21 mouse cellular contexts compared by ENCODE assay signal in the genomic region with DNA sequence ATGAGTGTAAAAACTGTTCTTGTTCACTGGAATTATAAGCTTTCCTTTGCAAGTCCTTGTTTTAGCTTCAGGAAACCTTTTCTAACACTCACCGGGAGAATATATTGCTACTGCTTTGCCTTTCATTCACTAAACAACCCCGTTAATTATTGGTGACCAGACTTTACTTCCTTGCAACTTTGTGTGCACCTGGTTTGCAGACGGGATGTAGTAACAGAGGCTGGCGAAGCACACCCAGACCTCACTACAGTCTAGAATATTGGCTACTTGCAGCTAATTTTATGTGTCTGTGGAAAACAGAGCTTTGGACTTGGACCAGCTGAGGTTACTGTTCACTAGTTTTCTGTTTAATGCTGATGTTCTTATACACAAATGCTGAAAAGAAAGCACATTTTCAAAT.
DNase-seq lines count a peak whose midpoint lies in the region; ATAC-seq and TF ChIP-seq lines count a peak whose summit lies in the region.
"Had no signal": no experiment of that assay in that cellular context is flagged by ENCODE, and none has a peak within 500 bp of the region (broad histone marks: within the 10 kb centered on the region; RNA-seq: fewer than 3 reads in every experiment).

No protein-coding gene starts in this region.

- H3K4me3 ChIP-seq in limb, embryonic 10.5 days: no peak overlapping the region
- no peak overlapping the region for H3K4me3 ChIP-seq in limb, embryonic 12.5 days (replicated peaks)
- H3K4me3 ChIP-seq in limb, embryonic 14.5 days (replicated peaks; ENCODE audit: low read length): no peak overlapping the region
- H3K4me3 ChIP-seq in liver, embryonic 11.5 days (ENCODE audit: low read depth, low read length): no peak overlapping the region
- H3K4me3 ChIP-seq in heart, embryonic 12.5 days: no peak overlapping the region
- H3K4me3 ChIP-seq: embryonic facial prominence, embryonic 10.5 days; embryonic facial prominence, embryonic 12.5 days; forebrain, embryonic 13.5 days; forebrain, embryonic 15.5 days had no signal

- peak; percentile 3 for DNase-seq in kidney, postnatal 14 days
- DNase-seq in kidney, postnatal 4 days: no peak
- DNase-seq in limb, embryonic 10.5 days (ENCODE audit: low spot score): no peak
- DNase-seq in limb, embryonic 14.5 days (ENCODE audit: low spot score): peak; percentile 21
- no peak for DNase-seq in liver, embryonic 11.5 days (ENCODE audit: low spot score)
- no peak for DNase-seq in left cerebral cortex, adult 8-10 months (ENCODE audit: low spot score in 2 of 2)
- DNase-seq: adrenal gland, adult 2 months; adrenal gland, postnatal 10 days; adrenal gland, postnatal 25 days; cerebellum, adult 11 months; cerebellum, adult 18-20 months; cerebellum, adult 8-10 months; cerebellum, adult 9-11 months; cerebellum, postnatal 14 days; cerebellum, postnatal 36 days had no signal

- no peaks in the 10 kb centered on the region for H3K27me3 ChIP-seq in limb, embryonic 10.5 days (ENCODE audit: low read depth, poor library complexity, severe bottlenecking)
- no peaks in the 10 kb centered on the region for H3K27me3 ChIP-seq in limb, embryonic 12.5 days
- H3K27me3 ChIP-seq in limb, embryonic 14.5 days (ENCODE audit: control insufficient read depth, insufficient read depth, low read length): no peaks in the 10 kb centered on the region
- no peaks in the 10 kb centered on the region for H3K27me3 ChIP-seq in liver, embryonic 11.5 days (replicated peaks; ENCODE audit: control insufficient read depth, insufficient read depth, low read length)
- H3K27me3 ChIP-seq in heart, embryonic 12.5 days (replicated peaks): no peaks in the 10 kb centered on the region
- H3K27me3 ChIP-seq: embryonic facial prominence, embryonic 12.5 days; forebrain, embryonic 13.5 days; forebrain, embryonic 15.5 days had no signal

- ATAC-seq in limb, embryonic 12.5 days (ENCODE audit: insufficient number of reproducible peaks, insufficient read depth, low FRiP score, low TSS enrichment, low read depth): peak; percentile 63; the same call in 1 of the 2 replicates
- no peak for ATAC-seq in limb, embryonic 14.5 days (ENCODE audit: low FRiP score, low read depth)
- no peak for ATAC-seq in liver, embryonic 11.5 days (replicated peaks; ENCODE audit: low FRiP score)
- no peak for ATAC-seq in heart, embryonic 12.5 days (ENCODE audit: insufficient number of reproducible peaks, low FRiP score)
- ATAC-seq: forebrain, embryonic 13.5 days; forebrain, embryonic 15.5 days had no signal

- H3K27ac ChIP-seq in limb, embryonic 10.5 days: peak overlapping the region; percentile 72
- H3K27ac ChIP-seq in limb, embryonic 12.5 days: peak overlapping the region; percentile 42; the same call in 1 of the 2 replicates
- H3K27ac ChIP-seq in limb, embryonic 14.5 days (replicated peaks; ENCODE audit: low read depth, low read length): no peak overlapping the region
- H3K27ac ChIP-seq in liver, embryonic 11.5 days (ENCODE audit: low read depth, low read length): no peak overlapping the region
- no peak overlapping the region for H3K27ac ChIP-seq in heart, embryonic 12.5 days (ENCODE audit: poor library complexity, severe bottlenecking)
- H3K27ac ChIP-seq: embryonic facial prominence, embryonic 10.5 days; embryonic facial prominence, embryonic 12.5 days; forebrain, embryonic 13.5 days; forebrain, embryonic 15.5 days had no signal

- H3K9me3 ChIP-seq in limb, embryonic 10.5 days (replicated peaks): no peaks in the 10 kb centered on the region
- no peaks in the 10 kb centered on the region for H3K9me3 ChIP-seq in limb, embryonic 12.5 days
- no peaks in the 10 kb centered on the region for H3K9me3 ChIP-seq in limb, embryonic 14.5 days (ENCODE audit: control insufficient read depth, low read length)
- no peaks in the 10 kb centered on the region for H3K9me3 ChIP-seq in liver, embryonic 11.5 days (ENCODE audit: control insufficient read depth, low read length)
- H3K9me3 ChIP-seq in heart, embryonic 12.5 days (replicated peaks): no peaks in the 10 kb centered on the region
- H3K9me3 ChIP-seq: embryonic facial prominence, embryonic 10.5 days; embryonic facial prominence, embryonic 12.5 days; forebrain, embryonic 13.5 days; forebrain, embryonic 15.5 days had no signal

- H3K4me2 ChIP-seq in limb, embryonic 12.5 days: no peak overlapping the region
- H3K4me2 ChIP-seq in limb, embryonic 14.5 days (replicated peaks; ENCODE audit: low read depth, low read length, severe bottlenecking): no peak overlapping the region
- no peak overlapping the region for H3K4me2 ChIP-seq in liver, embryonic 11.5 days
- H3K4me2 ChIP-seq in heart, embryonic 12.5 days: no peak overlapping the region
- H3K4me2 ChIP-seq: embryonic facial prominence, embryonic 12.5 days; forebrain, embryonic 13.5 days; forebrain, embryonic 15.5 days had no signal

- no peak overlapping the region for H3K9ac ChIP-seq in limb, embryonic 12.5 days (replicated peaks)
- no peak overlapping the region for H3K9ac ChIP-seq in limb, embryonic 14.5 days (ENCODE audit: low read depth, low read length, severe bottlenecking)
- H3K9ac ChIP-seq in liver, embryonic 11.5 days (ENCODE audit: low read depth, low read length): no peak overlapping the region
- H3K9ac ChIP-seq in heart, embryonic 12.5 days: no peak overlapping the region
- H3K9ac ChIP-seq: embryonic facial prominence, embryonic 12.5 days; forebrain, embryonic 13.5 days; forebrain, embryonic 15.5 days had no signal

- H3K36me3 ChIP-seq in limb, embryonic 10.5 days: no peaks in the 10 kb centered on the region
- no peaks in the 10 kb centered on the region for H3K36me3 ChIP-seq in limb, embryonic 12.5 days
- no peaks in the 10 kb centered on the region for H3K36me3 ChIP-seq in limb, embryonic 14.5 days (ENCODE audit: control insufficient read depth, insufficient read depth, low read length)
- no peaks in the 10 kb centered on the region for H3K36me3 ChIP-seq in liver, embryonic 11.5 days (ENCODE audit: control insufficient read depth, insufficient read depth, low read length)
- no peaks in the 10 kb centered on the region for H3K36me3 ChIP-seq in heart, embryonic 12.5 days
- H3K36me3 ChIP-seq: embryonic facial prominence, embryonic 10.5 days; embryonic facial prominence, embryonic 12.5 days; forebrain, embryonic 15.5 days had no signal

- WGBS in limb, embryonic 10.5 days: 30% methylated on average over 4 of the region's 4 CpGs
- 18% methylated on average over 4 of the region's 4 CpGs for WGBS in limb, embryonic 12.5 days
- WGBS in limb, embryonic 14.5 days: 21% methylated on average over 4 of the region's 4 CpGs
- WGBS in liver, embryonic 11.5 days: 78% methylated on average over 4 of the region's 4 CpGs
- 82% methylated on average over 4 of the region's 4 CpGs for WGBS in heart, embryonic 12.5 days

- TF ChIP-seq POLR2A in limb, embryonic 14.5 days (IDR thresholded peaks at IDR 0.05; ENCODE audit: borderline replicate concordance, extremely low read depth, insufficient read depth, insufficient read length): no peak

- H3K4me1 ChIP-seq in limb, embryonic 10.5 days: peaks cover 20% of the 10 kb centered on the region
- peaks cover 3% of the 10 kb centered on the region; the same call in 1 of the 2 replicates for H3K4me1 ChIP-seq in limb, embryonic 12.5 days (replicated peaks)
- H3K4me1 ChIP-seq in limb, embryonic 14.5 days (ENCODE audit: control insufficient read depth, insufficient read depth, low read length): no peaks in the 10 kb centered on the region
- no peaks in the 10 kb centered on the region for H3K4me1 ChIP-seq in liver, embryonic 11.5 days (replicated peaks; ENCODE audit: control insufficient read depth, insufficient read depth, low read length)
- H3K4me1 ChIP-seq in heart, embryonic 12.5 days (replicated peaks): no peaks in the 10 kb centered on the region
- H3K4me1 ChIP-seq: embryonic facial prominence, embryonic 10.5 days; embryonic facial prominence, embryonic 12.5 days; forebrain, embryonic 13.5 days; forebrain, embryonic 15.5 days had no signal

Comparison
In these comparisons a context has a peak if more than half of its experiments do, and no peak if none do; other contexts are left out.
1. DNase-seq: peak in kidney, postnatal 14 days (single experiment) and limb, embryonic 14.5 days (single experiment); none in kidney, postnatal 4 days (0 of 2), limb, embryonic 10.5 days (single experiment), liver, embryonic 11.5 days (single experiment) and left cerebral cortex, adult 8-10 months (0 of 2).
2. H3K27ac ChIP-seq: peak in limb, embryonic 10.5 days (single experiment) and limb, embryonic 12.5 days (single experiment); none in limb, embryonic 14.5 days (single experiment), liver, embryonic 11.5 days (single experiment) and heart, embryonic 12.5 days (single experiment).